Mouse (Mus musculus): ENCODE measurements at regions not wholly inside any gene's neighbourhood (a gene's known extent, or its start where the extent isn't known, plus 50 kb on each side); places are given as distances from the start of the nearest gene placed in this dataset.

DNA sequence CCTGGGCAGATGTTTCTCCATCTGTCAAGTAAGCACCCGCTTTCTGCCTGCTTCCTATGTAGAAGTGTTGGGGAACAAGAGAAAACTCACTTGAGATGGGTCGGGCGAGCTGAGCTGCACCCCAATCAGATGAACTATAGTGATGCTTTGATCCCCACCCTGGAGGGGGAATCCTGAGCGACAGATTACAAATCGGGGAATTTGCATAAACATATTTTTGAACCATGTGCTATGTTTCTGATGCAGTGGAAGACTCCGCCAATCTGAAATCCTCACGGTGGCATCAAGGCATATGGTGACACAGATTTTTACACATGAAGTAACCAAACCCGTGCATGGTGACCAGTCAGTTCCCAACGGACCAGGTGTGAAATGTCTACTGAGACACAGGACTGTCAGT lies 231.4 kb upstream of the Chd6 start:
- DNase-seq (ENCODE audit: low spot score): no peak

DNA sequence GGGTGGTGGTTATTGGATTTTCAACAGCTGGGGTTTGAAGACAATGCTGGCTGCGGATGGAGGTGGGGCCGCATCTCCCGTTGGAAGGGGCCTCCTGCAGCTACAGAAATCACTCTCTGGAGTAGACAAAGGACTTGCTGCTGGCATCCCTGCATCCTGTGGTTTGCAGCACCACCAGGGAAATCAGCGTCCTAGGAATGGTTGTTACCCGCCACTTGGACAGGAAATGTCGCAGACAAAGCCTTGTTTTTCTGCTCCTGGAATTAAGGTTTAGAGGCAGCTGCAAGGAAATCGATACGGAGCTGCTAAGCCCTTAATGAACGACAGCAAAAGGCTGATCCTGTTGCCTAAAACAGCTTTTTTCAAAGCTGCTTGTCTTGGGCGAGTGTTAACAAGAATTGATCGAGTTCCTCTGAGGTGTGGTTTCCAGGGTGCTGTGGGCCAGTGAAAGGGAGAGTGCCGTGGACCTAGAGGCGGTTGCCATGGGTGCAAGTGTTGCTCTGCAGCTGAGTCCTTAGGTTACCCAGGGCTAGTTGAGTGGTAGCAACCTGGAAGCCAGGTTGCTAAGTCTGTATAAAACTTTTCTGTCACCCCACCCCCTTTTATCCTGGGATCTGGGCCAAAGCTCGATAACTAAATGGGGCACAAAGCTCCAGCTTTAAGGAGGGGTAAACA lies 230.6 kb upstream of the Chd6 start:
- DNase-seq (ENCODE audit: low spot score): no peak

DNA sequence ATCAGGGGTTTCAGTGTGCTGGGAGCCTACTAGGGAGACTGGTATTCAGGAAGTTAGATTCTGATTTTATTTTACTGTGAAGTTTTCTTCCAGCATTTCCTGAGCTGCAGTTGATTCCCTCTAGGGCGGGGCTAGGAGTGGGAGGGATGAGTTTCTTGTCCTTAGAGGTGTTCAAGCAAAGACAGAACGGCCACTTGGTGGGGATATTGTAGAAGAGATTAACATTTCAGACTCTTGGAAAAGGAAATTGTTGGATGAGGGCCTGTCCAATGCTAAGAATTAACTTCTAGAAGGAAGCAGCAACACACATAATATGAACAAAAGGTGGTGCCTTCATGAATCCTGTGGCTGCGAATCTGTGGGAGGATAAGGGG lies 230.1 kb upstream of the Chd6 start:
- no peak for DNase-seq (ENCODE audit: low spot score)

DNA sequence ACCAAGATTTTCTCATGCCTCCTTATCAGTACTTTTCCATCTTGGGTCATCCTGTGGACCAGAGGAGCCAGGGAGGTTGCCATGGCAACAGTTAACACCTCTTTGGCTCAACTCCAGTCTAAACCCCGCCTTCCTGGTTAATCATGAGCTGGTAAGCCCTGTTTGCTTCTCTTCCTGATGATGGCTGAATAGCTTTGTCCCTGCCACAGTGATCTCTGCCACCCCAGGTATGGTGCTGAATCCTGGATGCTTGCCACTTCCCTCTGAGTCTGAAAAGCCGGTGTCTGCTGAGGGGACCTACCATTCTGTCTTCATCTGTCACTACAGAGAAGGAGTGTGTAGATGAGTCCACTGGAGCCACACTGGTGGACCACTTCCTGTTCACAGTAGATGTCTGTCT lies 223.8 kb upstream of the Chd6 start:
- no peak for DNase-seq (ENCODE audit: low spot score)

GRCm38 (mm10) chr2:161331850-161332365 lies 223.0 kb upstream of the Chd6 start:
- DNase-seq (ENCODE audit: low spot score): no peak

DNA sequence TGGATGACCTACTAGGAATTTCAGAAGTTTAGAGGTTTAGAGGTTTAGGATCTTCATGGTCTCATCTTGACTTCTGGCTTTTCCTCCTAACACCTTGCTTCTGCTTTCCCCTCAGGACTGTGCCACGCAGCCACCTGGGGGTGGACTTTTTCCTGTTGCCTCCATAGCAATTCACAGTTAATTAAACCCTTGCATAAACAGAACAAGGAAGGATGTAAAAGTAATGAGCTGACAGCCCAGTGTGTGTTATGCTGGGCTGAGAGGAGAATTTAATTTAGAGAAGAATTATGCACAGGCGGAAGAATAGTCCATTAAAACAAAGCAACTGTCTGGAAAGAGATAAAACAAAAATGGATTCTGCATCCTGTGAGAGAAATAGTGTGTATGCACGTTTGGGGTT lies 193.9 kb upstream of the Chd6 start:
- no peak for DNase-seq (ENCODE audit: low spot score)

DNA sequence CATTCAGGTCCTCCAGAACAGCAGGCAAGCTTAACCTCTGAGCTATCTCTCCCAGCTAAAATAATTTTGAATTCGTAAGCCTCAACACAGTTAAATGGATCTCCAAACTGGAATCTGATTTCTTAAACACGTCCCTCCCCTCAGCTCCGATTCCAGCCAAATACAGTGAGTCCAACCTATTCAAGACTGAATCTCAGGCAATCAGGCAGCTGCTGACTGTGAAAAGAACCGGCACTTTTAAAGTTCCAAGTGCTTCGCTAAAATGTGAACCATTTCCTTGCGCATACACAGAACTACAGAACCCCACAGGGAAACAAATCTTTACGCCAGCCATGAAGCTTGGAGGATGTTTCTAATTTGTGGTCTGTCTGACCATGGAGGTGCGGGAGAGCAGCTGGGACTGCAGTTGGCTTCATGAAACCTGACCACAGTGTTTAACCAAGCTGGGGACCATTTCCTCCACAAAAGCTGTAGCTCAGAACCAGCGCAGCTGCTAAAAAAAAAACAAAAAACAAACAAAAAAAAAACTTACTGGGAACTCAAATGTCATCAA lies 160.1 kb upstream of the Chd6 start:
- no peak for DNase-seq (ENCODE audit: low spot score)

- no peak for DNase-seq (ENCODE audit: low spot score)
Measured at GRCm38 (mm10) chr2:161266476-161266875, 157.6 kb upstream of the Chd6 start.

DNA sequence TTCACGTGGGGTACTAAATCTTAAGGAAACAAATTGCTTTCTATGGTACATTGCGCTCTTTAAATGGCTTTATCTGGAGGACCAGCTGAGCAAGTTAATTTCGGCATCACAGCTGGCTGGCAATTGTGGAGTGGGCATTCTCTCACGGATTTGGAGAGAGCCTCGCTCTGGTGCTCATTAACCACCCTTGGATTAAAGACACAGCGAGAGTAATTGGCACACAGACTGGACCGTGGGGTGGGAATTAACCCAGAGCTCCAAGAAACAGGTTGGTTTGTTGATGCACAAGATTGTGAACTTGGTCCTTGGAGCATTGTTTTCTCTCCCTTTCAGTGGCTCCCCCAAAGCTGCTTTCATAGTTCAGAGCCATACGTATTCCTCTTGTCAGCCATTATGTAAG lies 156.3 kb upstream of the Chd6 start:
- DNase-seq (ENCODE audit: low spot score): peak; percentile 14

DNA sequence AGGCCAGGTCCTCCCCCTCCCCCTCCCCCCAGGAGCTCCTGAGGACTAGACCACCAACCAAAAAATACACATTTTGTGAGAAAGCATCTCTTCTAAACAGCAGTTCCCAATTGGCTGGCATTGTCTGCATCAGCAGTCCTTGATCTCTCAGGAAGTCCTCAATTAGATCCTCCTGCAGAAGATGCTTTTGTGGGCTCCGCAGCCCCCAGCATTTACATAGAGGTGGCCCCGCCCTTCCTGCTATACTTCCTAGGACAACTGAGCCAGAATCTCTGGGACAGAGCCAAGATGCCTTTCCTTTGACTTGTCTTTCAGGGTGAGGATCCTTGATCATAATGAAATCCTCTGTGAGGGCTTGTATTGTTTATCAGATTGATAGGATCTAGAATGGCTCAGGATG lies 143.9 kb upstream of the Chd6 start:
- DNase-seq (ENCODE audit: low spot score): no peak

DNA sequence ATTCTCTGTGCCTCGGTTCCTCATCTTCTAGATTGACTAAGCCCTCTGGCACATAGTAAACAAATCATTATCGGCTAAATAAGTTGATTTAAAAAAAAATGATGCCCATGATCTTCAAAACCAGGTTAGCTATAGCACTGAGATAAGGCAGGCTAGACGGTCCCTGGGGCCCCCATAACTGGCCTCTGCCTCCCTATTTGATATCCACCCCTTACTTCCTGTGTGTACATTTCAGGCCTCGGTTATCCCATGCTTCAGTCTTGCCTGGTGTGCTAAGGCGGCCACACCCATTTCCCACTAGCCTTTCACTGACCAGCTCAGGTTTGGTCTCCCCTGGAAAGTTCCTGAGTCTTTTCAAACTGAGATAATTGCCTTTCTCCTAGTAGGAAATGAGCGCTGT lies 132.8 kb upstream of the Chd6 start:
- DNase-seq (ENCODE audit: low spot score): no peak

DNA sequence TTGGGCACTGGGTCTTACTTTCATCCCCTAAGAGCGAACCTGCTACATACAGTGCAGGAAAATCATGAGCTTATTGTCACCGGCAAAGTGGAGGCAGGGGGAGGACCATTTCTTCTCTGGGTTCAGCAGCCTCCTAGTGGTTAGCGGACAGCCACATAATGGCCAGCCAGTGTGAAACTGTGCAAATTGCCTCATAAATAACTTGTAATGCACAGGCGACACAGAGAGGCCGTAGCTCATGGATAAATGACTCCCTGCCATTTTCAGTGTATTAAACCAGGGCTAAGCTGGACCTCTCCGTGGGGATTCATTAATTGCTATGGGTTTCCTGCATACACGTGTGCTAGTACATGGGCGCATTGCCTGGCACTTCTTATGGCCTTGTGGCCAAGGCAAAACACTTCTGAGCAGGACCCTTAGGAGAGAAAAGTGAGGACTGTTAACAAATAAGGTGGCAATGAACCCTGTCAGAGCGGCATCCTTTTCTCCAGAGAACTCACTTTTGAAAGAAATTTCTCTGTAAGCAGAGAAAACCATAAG lies 128.5 kb upstream of the Chd6 start:
- DNase-seq (ENCODE audit: low spot score): no peak

GRCm38 (mm10) chr2:161233155-161233741 lies 124.4 kb upstream of the Chd6 start:
- DNase-seq (ENCODE audit: low spot score): no peak

GRCm38 (mm10) chr2:161231405-161231804 lies 122.5 kb upstream of the Chd6 start:
- no peak for DNase-seq (ENCODE audit: low spot score)

GRCm38 (mm10) chr2:161215736-161216135 lies 106.9 kb upstream of the Chd6 start:
- no peak for DNase-seq (ENCODE audit: low spot score)

- DNase-seq (ENCODE audit: low spot score): peak; percentile 67
Measured at GRCm38 (mm10) chr2:161214681-161215458, 106.0 kb upstream of the Chd6 start.

DNA sequence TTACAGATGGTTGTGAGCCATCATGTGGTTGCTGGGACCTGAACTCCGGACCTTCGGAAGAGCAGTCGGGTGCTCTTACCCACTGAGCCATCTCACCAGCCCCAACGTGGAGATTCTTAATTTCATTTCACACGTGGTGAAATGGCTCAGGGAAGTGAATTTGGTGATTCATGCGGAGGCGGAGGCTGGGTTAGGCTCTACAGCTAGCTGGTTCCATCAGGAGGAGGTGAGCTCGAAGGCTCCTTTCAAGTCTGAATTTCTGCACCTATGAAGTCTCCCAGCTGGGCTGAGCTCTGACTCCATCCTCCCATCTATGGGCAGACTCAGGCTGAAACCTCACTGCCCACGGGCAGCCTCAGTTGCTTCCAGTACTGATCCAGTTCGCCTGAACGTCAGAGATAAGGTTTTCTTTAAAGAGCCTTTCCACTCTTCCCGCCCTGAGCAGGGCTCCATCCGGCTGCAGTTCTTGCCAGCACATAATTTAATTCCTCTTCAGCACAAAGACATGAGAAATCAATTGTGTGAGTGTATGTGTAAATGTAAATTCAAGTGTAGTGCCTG lies 103.5 kb upstream of the Chd6 start:
- DNase-seq (ENCODE audit: low spot score): no peak

DNA sequence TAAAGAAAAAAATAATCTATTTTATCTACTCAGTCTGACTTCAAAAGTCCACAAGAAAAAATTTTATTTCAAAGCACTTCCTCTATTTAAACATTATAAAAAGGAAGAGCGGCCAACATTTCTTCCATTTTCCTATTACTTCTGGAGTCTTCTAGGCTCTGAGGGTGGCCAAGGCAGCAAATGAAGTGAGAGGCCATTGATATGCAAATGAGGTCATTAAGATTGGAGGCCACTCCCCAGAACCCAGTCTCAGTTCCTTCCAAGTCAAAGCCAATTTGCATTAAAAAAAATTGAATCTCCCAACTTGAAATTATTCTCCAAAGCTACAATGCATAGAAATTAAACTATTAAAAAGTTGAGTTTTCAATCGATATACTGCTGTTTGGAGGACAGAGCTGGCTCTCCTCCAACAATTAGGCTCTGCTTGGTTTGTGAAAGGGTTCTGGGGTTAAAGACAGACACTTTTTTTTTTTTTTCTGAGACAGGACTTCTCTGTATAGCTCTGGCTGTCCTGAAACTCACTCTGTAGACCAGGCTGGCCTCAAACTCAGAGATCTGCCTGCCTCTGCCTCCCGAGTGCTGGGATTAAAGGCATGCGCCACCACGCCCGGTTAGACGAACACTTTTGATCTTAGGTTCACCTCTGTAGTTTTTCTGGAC lies 88.0 kb upstream of the Chd6 start:
- DNase-seq (ENCODE audit: low spot score): no peak

DNA sequence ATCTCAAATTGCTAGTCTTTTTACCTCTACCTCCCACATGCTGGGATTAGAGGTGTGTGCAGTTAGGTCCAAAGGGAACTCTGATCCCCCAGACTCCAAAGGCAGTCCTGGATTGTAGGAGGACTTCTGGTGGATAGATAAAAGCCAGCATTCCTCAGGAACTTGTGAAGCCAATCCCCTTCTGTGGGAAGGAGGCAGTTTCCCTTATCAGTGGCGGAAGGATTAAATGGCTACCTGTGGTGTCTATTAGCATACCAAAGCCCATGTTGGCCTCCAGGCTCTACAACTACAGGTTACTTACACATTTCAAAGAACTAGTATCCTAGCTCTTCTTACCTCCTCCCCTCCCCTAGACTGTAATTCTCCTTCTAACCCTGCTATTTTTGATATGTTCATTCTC lies 78.6 kb upstream of the Chd6 start:
- DNase-seq (ENCODE audit: low spot score): no peak

- DNase-seq (ENCODE audit: low spot score): no peak
Measured at GRCm38 (mm10) chr2:161185122-161185521, 76.2 kb upstream of the Chd6 start.

DNA sequence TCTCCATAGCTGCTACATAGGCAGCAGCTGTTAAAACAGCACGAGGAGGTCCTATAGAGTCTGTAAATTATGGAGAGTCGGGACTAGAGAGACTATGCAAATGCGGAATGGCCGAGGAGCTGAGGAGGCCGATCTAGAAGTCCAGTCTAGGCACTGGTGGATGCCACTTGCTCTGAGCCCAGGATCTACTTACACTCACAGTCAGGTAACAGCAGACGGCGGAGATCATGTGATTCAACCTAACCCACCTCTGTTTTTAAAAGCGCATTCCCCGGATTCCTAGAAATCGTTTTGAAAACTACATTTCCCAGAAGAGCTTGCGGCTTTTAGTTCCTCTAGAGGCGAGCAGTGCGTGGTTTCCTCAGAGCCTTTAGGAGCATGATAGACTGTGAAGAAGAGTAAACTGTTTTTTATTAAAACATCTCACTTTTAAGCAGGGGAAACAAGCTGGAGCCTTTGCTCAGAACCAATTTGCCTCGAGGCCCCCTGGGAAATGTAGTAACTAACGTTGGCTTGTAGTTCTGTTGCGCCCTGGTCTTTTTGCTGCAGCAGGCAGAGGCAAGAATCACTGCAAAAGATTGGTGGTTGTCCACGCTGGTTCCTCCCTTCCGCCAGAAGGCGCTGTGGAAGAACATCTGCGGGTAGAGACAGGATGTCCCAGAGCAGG lies 68.6 kb upstream of the Chd6 start:
- DNase-seq (ENCODE audit: low spot score): peak; percentile 81

All from left cerebral cortex, adult 11 months (tissue).